Mouse (Mus musculus) brain, embryonic 14.5 days (tissue): ENCODE measurements at regions not wholly inside any gene's neighbourhood (a gene's known extent, or its start where the extent isn't known, plus 50 kb on each side); places are given as distances from the start of the nearest gene placed in this dataset.

Source experiments
- CTCF ChIP-seq: fragments of 200-500 bp; IDR thresholded peaks from 2 replicates; pipeline ENCODE4 v1.5.1; 2012; ENCODE audit warnings: inconsistent platforms, mild to moderate bottlenecking, moderate library complexity, borderline replicate concordance; ENCODE audit not compliant: insufficient read depth, insufficient read length; ENCODE audit errors: extremely low read depth
- POLR2A ChIP-seq: fragments of 200-500 bp; IDR thresholded peaks from 2 replicates; pipeline ENCODE4 v1.6.1; 2012; ENCODE audit warnings: mild to moderate bottlenecking, inconsistent platforms, borderline replicate concordance; ENCODE audit not compliant: poor library complexity, insufficient read depth, insufficient read length, severe bottlenecking; ENCODE audit errors: extremely low read depth

DNA sequence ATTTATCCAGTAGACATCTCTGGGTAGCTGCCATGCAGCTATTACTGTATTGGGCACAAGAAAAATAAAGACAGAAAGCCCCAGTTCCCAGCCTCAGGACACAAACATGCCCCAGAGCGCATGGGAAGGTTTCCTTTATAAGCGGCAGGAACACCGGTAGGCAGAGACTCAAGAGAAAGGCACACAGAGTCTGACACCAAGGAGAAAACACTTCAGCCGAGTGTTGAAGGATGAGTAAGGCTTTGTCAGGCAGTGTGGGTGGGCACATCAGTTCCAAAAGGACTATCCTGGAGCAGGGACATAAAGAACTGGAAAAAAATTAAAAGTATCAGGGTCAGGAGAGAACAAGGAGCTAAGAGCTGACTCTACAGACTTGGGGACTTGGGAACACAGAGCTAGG is 115.5 kb downstream of the Nedd1 start:
- TF ChIP-seq CTCF, result no peak
- TF ChIP-seq POLR2A, result no peak
